Mouse (Mus musculus) erythroblast, adult 5-6 weeks (primary cell): Measurements from ENCODE around the gene Ctla2a. TPM values are rescaled to one million over a fixed set of nuclear protein-coding genes. Genes with fewer than 3 reads are reported as not detected.
"Not testable (repeated sequence)": the region's sequence is repeated elsewhere in the genome, so short reads cannot be mapped to it uniquely, and the experiment has no call there.

ENCODE experiments used
- ATAC-seq: replicated peaks from 2 replicates; pipeline ENCODE4 v1.8.0; 2016; ENCODE audit warnings: moderate number of reproducible peaks, mild to moderate bottlenecking, moderate TSS enrichment, inconsistent platforms; ENCODE audit not compliant: poor library complexity, low FRiP score, severe bottlenecking
- total RNA-seq, 2 experiments: library from RNA; stranded (forward) in 1 of 2; stranded (reverse) in 1 of 2; fragments of 150-400 nt in 1 of 2; fragments of 200-764, 138-1000 nt in 1 of 2; gene quantifications; 2 replicates each; pipeline versions ENCODE4 v1.2.3 to v1.2.4; 2015 to 2017; ENCODE audit warnings: low replicate concordance in 2 of 2

Gene Ctla2a
- total RNA-seq (2015; ENCODE audit: low replicate concordance) (2.5 and 13.6 TPM in 2 replicates), total RNA-seq (2017; ENCODE audit: low replicate concordance) (8.2 TPM in 1 of 2 replicates, not detected in the other)

DNA sequence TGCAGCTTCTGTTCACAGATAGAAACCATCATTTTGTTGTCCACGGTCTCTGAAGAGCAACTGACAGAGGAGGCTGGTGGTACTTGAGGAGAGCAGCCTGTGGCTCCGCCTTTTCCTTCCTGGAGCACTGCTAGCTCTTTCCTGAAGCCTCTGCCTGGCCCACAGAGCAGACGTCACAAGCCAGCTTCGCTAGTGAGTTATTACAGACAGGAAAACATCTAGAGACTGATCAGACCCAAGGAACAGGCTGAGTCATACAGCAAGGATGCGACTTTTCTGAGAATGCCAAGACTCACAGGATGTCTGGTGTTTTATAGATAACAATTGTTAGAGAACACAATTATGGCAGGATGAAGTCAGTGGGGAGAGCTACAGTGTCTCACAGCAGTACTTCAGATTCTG lies at the start of gene Ctla2a, which contains the start of gene Gm49391:
Gene Ctla2a, minus strand, starts transcription at position 126 of the 402 bp plus-strand sequence.
Gene Gm49391, minus strand, starts transcription at position 72 of the 402 bp plus-strand sequence.
- ATAC-seq, result no peak

- ATAC-seq, result not testable (repeated sequence)
Observed at GRCm38 (mm10) chr13:60972319-60972718, 35.9 kb upstream of the Ctla2a start.

- ATAC-seq, result not testable (repeated sequence)
Observed at GRCm38 (mm10) chr13:60963985-60964384, 27.6 kb upstream of the Ctla2a start.

- no peak for ATAC-seq
Observed at GRCm38 (mm10) chr13:60961706-60962105, 25.3 kb upstream of the Ctla2a start.

GRCm38 (mm10) chr13:60941884-60942283 lies 5.5 kb upstream of the Ctla2a start, which contains the start of gene Tpbpa:
Gene Tpbpa, minus strand, starts transcription at chr13:60941984.
- not testable (repeated sequence) for ATAC-seq

GRCm38 (mm10) chr13:60935490-60935889 lies 935 bp downstream of the Ctla2a start, which contains the start of gene Gm49393:
Gene Gm49393, minus strand, starts transcription at chr13:60935590.
- ATAC-seq, result not testable (repeated sequence)

GRCm38 (mm10) chr13:60904780-60905179 lies 31.6 kb downstream of the Ctla2a start, which contains the start of gene Tpbpb:
Gene Tpbpb, minus strand, starts transcription at chr13:60904880.
- ATAC-seq, result not testable (repeated sequence)

- ATAC-seq, result no peak
Observed at GRCm38 (mm10) chr13:60897328-60897727, 39.1 kb downstream of the Ctla2a start, which contains the start of gene Ctla2b. Gene Ctla2b, minus strand, starts transcription at chr13:60897447.

GRCm38 (mm10) chr13:60896794-60897193 lies 39.6 kb downstream of the Ctla2a start, which contains the start of gene Gm49392:
Gene Gm49392, minus strand, starts transcription at chr13:60896894.
- ATAC-seq, result not testable (repeated sequence)

DNA sequence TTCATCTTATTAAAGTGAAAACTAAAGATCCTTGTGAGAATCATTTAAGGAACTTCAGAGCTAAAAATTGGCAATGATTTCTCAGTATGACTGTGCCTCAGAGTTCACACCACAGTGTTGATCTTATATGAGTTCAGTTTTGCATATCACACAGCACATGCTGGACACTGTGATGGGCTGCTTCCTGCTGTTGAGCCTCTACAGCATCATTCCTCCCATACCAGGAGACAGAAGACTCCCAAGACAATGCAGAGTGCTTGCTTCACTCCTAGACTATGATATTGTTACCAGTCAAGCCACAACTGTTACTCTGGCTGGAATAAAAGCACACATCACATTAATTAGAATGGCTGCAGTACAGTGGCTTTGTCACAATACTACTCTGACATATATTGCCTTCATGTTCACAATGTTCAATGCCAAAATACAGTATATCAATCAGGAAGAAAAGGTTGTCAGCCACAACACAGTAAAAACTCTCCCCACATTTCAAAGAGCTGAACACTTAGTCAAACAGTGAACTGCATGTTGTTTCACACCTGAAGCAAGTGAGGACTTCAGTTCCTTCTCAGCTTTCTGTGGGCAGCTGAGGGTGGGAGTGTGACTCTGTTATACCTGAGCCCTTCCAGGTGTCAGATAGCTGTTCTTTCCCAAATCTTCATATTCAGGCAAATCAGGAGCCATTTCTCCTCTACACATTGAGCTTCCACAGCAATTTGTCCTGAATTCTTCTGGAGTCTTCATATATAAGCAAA lies 40.8 kb downstream of the Ctla2a start:
- no peak for ATAC-seq

- ATAC-seq, result no peak
Observed at GRCm38 (mm10) chr13:60892301-60892700, 44.1 kb downstream of the Ctla2a start.

Other genes with a start within 250 kb of the Ctla2a start
- not detected in 2 replicates for gene BC051665, start 150.3 kb downstream of the Ctla2a start, total RNA-seq (2015; ENCODE audit: low replicate concordance)
- gene BC051665, start 150.3 kb downstream of the Ctla2a start, total RNA-seq (2017; ENCODE audit: low replicate concordance), result not detected in 2 replicates
- not detected in 2 replicates for gene Ctsll3, start 133.8 kb downstream of the Ctla2a start, total RNA-seq (2015; ENCODE audit: low replicate concordance)
- gene Ctsll3, start 133.8 kb downstream of the Ctla2a start, total RNA-seq (2017; ENCODE audit: low replicate concordance), result not detected in 2 replicates
- gene 4930486L24Rik, start 72.2 kb downstream of the Ctla2a start, total RNA-seq (2015; ENCODE audit: low replicate concordance), result not detected in 2 replicates
- gene 4930486L24Rik, start 72.2 kb downstream of the Ctla2a start, total RNA-seq (2017; ENCODE audit: low replicate concordance), result not detected in 2 replicates
- not detected in 2 replicates for gene Gm49392, start 39.7 kb downstream of the Ctla2a start, total RNA-seq (2015; ENCODE audit: low replicate concordance)
- gene Gm49392, start 39.7 kb downstream of the Ctla2a start, total RNA-seq (2017; ENCODE audit: low replicate concordance), result not detected in 2 replicates
- 5.4 TPM in 1 of 2 replicates, not detected in the other for gene Ctla2b, start 39.2 kb downstream of the Ctla2a start, total RNA-seq (2015; ENCODE audit: low replicate concordance)
- 0.43 TPM in 1 of 2 replicates, not detected in the other for gene Ctla2b, start 39.2 kb downstream of the Ctla2a start, total RNA-seq (2017; ENCODE audit: low replicate concordance)
- gene Tpbpb, start 31.7 kb downstream of the Ctla2a start, total RNA-seq (2015; ENCODE audit: low replicate concordance), result not detected in 2 replicates
- not detected in 2 replicates for gene Tpbpb, start 31.7 kb downstream of the Ctla2a start, total RNA-seq (2017; ENCODE audit: low replicate concordance)
- gene Gm49393, start 1.0 kb downstream of the Ctla2a start, total RNA-seq (2015; ENCODE audit: low replicate concordance), result not detected in 2 replicates
- not detected in 2 replicates for gene Gm49393, start 1.0 kb downstream of the Ctla2a start, total RNA-seq (2017; ENCODE audit: low replicate concordance)
- not detected in 2 replicates for gene Gm49391, start 54 bp downstream of the Ctla2a start, total RNA-seq (2015; ENCODE audit: low replicate concordance)
- 2.5 TPM in 1 of 2 replicates, not detected in the other for gene Gm49391, start 54 bp downstream of the Ctla2a start, total RNA-seq (2017; ENCODE audit: low replicate concordance)
- gene Tpbpa, start 5.4 kb upstream of the Ctla2a start, total RNA-seq (2015; ENCODE audit: low replicate concordance), result not detected in 2 replicates
- gene Tpbpa, start 5.4 kb upstream of the Ctla2a start, total RNA-seq (2017; ENCODE audit: low replicate concordance), result not detected in 2 replicates
- not detected in 2 replicates for gene Ctsj, start 69.3 kb upstream of the Ctla2a start, total RNA-seq (2015; ENCODE audit: low replicate concordance)
- not detected in 2 replicates for gene Ctsj, start 69.3 kb upstream of the Ctla2a start, total RNA-seq (2017; ENCODE audit: low replicate concordance)
- not detected in 2 replicates for gene Ctsq, start 104.0 kb upstream of the Ctla2a start, total RNA-seq (2015; ENCODE audit: low replicate concordance)
- gene Ctsq, start 104.0 kb upstream of the Ctla2a start, total RNA-seq (2017; ENCODE audit: low replicate concordance), result not detected in 2 replicates
- gene Ctsr, start 227.6 kb upstream of the Ctla2a start, total RNA-seq (2015; ENCODE audit: low replicate concordance), result not detected in 2 replicates
- not detected in 2 replicates for gene Ctsr, start 227.6 kb upstream of the Ctla2a start, total RNA-seq (2017; ENCODE audit: low replicate concordance)